Mouse (Mus musculus) ES-Bruce4 (cell line): Measurements from ENCODE around the gene Ldlrad3.

Experiments used
- CTCF ChIP-seq: IDR thresholded peaks from one replicate; pipeline ENCODE4 v1.8.1; 2011; ENCODE audit warnings: low read depth, low read length
- EP300 ChIP-seq: IDR thresholded peaks from 2 replicates; pipeline ENCODE4 v1.6.1; 2011; ENCODE audit warnings: low read depth, low read length; ENCODE audit not compliant: insufficient read depth
- POLR2A ChIP-seq: IDR thresholded peaks from one replicate; pipeline ENCODE4 v1.8.1; 2011; ENCODE audit warnings: low read length; ENCODE audit not compliant: insufficient read depth

- no peak for TF ChIP-seq CTCF
- no peak for TF ChIP-seq EP300
- TF ChIP-seq POLR2A, result no peak
Measured at GRCm38 (mm10) chr2:102191736-102192135, 5.6 kb upstream of the Ldlrad3 start.
